Mouse (Mus musculus): Measurements from ENCODE around the gene Cdhr2. TPM values are rescaled to one million over a fixed set of nuclear protein-coding genes. Genes with fewer than 3 reads are reported as not detected.

The Cdhr2 gene
- polyA plus RNA-seq, 1 experiment from 2014 or later: 0.05 TPM

DNA sequence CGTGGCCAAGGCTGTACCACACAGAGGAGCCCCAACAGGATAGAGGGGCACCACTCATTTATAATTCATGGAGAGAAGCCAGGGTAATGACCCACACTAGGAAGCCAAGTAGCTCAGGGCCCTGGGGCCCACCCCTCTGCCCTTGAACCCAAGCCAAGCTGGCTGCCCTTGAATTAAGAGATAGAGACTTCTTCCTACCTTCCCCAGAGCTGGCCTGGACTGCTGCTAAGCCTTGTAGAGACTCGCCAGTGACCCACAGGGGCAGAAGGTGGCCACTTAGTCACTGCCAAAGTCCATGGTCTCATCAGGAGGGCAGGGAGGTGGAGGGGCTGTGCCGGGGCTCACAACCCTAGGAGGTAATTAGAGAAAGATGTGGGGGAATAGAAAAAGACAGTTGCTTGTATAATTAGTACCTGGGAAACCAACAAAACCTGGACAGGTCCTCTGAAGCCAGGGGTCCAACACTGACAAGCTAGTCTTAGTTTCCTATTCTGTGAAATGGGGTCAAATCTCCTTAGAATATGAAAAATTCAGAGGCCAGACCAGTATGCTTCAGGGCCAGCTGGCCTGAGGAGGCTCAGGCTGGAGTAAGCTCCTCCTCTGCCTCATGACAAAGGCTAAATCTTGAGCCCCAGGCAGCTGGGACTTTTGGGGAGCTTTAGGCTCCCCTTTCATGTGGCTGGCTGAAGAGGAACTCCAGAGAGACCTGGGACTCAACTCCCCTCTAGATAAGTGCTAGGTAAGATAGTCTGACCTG is 16.9 kb upstream of the Cdhr2 start:
- WGBS: 72% methylated on average over 3 of the region's 3 CpGs
- Histone ChIP-seq H3K27me3 (replicated peaks; ENCODE audit: low read depth, poor library complexity, severe bottlenecking) (no peaks in the 10 kb centered on the region), H3K4me3 (peak overlapping the region; percentile 80; the same call in 1 of the 2 replicates), H3K27ac (replicated peaks) (no peak overlapping the region), H3K9me3 (no peaks in the 10 kb centered on the region), H3K36me3 (replicated peaks) (peaks cover 67% of the 10 kb centered on the region), H3K4me1 (peaks cover 35% of the 10 kb centered on the region)
- no peak for DNase-seq (ENCODE audit: low spot score)

GRCm38 (mm10) chr13:54685174-54685573 is 16.1 kb upstream of the Cdhr2 start:
- DNase-seq (ENCODE audit: low spot score): peak; percentile 66
- Histone ChIP-seq H3K27me3 (replicated peaks; ENCODE audit: low read depth, poor library complexity, severe bottlenecking) (no peaks in the 10 kb centered on the region), H3K9me3 (no peaks in the 10 kb centered on the region), H3K27ac (replicated peaks) (peak overlapping the region; percentile 97), H3K36me3 (replicated peaks) (peaks cover 59% of the 10 kb centered on the region), H3K4me1 (peaks cover 35% of the 10 kb centered on the region), H3K4me3 (peak overlapping the region; percentile 80)
- WGBS: 45% methylated on average over 2 of the region's 2 CpGs

DNA sequence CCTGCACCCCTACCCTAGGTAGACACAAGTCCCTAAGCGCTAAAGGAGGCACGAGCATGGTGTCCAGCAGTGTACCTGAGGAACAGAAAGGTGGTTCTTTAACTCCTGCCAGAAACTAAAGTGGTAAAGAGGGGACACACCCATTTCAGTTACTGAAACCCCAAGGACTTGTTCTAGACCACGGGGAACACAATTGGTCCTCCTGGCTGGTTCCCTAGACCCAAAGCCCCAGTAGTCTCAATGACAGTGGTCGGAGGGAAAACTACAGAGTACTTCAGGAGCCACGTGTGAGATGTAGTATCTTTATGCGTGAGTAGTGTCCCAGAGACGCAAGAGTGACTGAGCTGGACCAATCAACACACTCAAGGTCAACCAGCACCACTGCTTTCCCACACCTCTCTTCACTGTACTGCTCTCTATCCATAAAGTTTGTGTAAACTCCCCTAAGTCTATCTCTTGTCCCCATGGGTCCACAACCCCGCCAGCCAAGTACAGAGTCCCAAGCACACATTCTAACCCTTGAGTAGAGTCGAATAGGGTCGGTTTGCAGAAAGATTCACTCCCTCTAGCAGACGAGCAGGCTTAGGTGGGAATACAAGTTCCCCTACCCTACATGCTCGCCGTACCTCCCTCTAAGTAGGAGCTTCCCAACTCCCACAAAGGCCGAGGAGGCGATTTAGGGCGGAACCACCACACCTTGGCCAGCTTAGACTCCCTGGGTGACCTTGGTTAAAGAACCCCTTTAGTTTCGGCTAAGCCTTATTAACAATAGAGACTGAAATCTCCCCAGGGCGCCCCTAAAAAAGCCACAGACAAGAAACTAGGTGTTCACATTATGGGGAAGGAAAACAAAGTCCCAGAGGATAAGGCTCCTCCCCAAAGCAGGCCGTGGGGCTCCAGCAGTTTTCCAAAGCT is 14.9 kb upstream of the Cdhr2 start:
- Histone ChIP-seq H3K4me1 (peaks cover 39% of the 10 kb centered on the region), H3K36me3 (replicated peaks) (peaks cover 46% of the 10 kb centered on the region), H3K9me3 (no peaks in the 10 kb centered on the region), H3K27me3 (replicated peaks; ENCODE audit: low read depth, poor library complexity, severe bottlenecking) (no peaks in the 10 kb centered on the region), H3K27ac (replicated peaks) (peak overlapping the region; percentile 97), H3K4me3 (peak overlapping the region; percentile 80)
- DNase-seq (ENCODE audit: low spot score): peak; percentile 42
- 6% methylated on average over 19 of the region's 19 CpGs for WGBS

DNA sequence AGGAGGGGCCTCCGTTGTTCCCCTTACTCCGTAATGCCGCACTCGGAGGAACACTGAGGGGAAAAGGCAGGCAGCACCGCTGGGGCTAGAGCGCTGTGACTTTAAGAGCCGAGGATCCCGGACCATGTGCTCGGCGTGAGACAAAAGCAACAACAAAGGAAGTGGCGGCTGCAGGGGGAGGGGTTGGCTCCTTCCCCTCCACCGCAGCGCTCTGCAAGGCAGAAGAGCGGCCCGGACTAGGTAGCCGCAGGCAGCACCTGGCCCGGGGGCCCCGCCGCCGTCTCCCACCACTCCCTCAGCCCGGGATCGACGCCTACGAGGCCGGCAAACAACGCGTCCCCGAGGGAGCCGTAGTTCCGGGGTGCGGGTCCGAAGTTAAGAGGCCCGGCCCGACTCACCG is 14.2 kb upstream of the Cdhr2 start:
- peak overlapping the region; percentile 97 for H3K27ac ChIP-seq (replicated peaks)
- H3K9me3 ChIP-seq: no peaks in the 10 kb centered on the region
- H3K4me3 ChIP-seq: peak overlapping the region; percentile 80
- peaks cover 46% of the 10 kb centered on the region for H3K4me1 ChIP-seq
- H3K27me3 ChIP-seq (replicated peaks; ENCODE audit: low read depth, poor library complexity, severe bottlenecking): no peaks in the 10 kb centered on the region
- WGBS: under 1% methylated on average over 35 of the region's 35 CpGs
- H3K36me3 ChIP-seq (replicated peaks): peaks cover 39% of the 10 kb centered on the region
- DNase-seq (ENCODE audit: low spot score): peak; percentile 84

DNA sequence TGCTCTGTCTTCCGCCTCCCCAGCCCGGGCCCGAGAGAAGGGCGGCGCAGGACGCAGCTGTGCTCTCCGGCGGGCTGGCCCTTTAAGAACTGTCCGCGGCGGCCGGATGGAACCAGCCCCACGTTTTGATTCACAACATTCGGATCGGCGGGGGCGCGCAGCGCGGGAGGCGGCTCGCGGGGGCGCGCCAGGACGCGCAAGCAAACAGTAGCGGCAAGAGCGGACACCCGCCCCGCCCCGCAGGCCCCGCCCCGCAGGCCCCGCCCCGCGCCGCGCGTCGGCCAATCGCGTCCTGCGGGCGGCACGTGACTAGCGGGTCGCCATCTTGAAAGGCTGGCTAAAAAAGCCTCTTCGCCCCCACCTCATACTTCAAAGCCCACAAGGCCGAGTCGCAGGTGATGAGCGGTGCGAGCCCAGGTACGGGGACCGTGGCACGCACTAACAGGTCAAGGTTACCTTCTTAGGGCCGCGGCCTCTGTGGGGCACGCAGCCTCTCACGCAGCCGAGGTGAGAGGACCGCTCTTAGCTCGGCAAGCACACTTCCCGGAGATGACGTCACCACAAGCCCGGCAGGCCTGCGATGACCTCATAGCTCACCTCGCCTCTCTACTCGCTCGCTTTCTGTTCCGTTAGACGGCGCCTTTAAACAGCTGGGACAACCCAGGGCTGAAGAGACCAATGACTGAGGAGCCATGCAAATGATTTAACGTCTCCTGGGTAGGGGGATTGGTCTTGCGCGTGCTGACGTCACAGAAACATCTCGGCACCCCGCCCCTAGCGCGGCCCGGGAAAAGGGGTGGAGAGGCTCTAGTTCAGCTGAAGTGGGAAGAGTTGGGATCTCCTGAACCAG is 13.5 kb upstream of the Cdhr2 start:
- H3K4me3 ChIP-seq: peak overlapping the region; percentile 80
- peak; percentile 99 for DNase-seq (ENCODE audit: low spot score)
- H3K4me1 ChIP-seq: peaks cover 53% of the 10 kb centered on the region
- H3K27me3 ChIP-seq (replicated peaks; ENCODE audit: low read depth, poor library complexity, severe bottlenecking): no peaks in the 10 kb centered on the region
- H3K27ac ChIP-seq (replicated peaks): peak overlapping the region; percentile 97
- H3K36me3 ChIP-seq (replicated peaks): peaks cover 32% of the 10 kb centered on the region
- H3K9me3 ChIP-seq: no peaks in the 10 kb centered on the region
- under 1% methylated on average over 82 of the region's 82 CpGs for WGBS

GRCm38 (mm10) chr13:54690151-54690740 is 11.0 kb upstream of the Cdhr2 start:
- no peak overlapping the region for H3K27ac ChIP-seq (replicated peaks)
- H3K4me1 ChIP-seq: peaks cover 48% of the 10 kb centered on the region
- no peaks in the 10 kb centered on the region for H3K27me3 ChIP-seq (replicated peaks; ENCODE audit: low read depth, poor library complexity, severe bottlenecking)
- DNase-seq (ENCODE audit: low spot score): no peak
- H3K9me3 ChIP-seq: no peaks in the 10 kb centered on the region
- H3K36me3 ChIP-seq (replicated peaks): peaks cover 8% of the 10 kb centered on the region
- no peak overlapping the region for H3K4me3 ChIP-seq
- 91% methylated on average over 8 of the region's 8 CpGs for WGBS

GRCm38 (mm10) chr13:54691737-54692136 is 9.5 kb upstream of the Cdhr2 start:
- H3K36me3 ChIP-seq (replicated peaks): no peaks in the 10 kb centered on the region
- H3K27me3 ChIP-seq (replicated peaks; ENCODE audit: low read depth, poor library complexity, severe bottlenecking): no peaks in the 10 kb centered on the region
- H3K4me1 ChIP-seq: peaks cover 36% of the 10 kb centered on the region
- peak overlapping the region; percentile 98 for H3K4me3 ChIP-seq
- H3K9me3 ChIP-seq: no peaks in the 10 kb centered on the region
- H3K27ac ChIP-seq (replicated peaks): no peak overlapping the region
- no peak for DNase-seq (ENCODE audit: low spot score)

- Histone ChIP-seq H3K27me3 (replicated peaks; ENCODE audit: low read depth, poor library complexity, severe bottlenecking) (no peaks in the 10 kb centered on the region), H3K4me3 (peak overlapping the region; percentile 98), H3K27ac (replicated peaks) (peak overlapping the region; percentile 94), H3K9me3 (no peaks in the 10 kb centered on the region), H3K4me1 (peaks cover 36% of the 10 kb centered on the region), H3K36me3 (replicated peaks) (no peaks in the 10 kb centered on the region)
- DNase-seq (ENCODE audit: low spot score): no peak
- 17% methylated on average over 21 of the region's 21 CpGs for WGBS
Measured at GRCm38 (mm10) chr13:54692711-54693557, 8.3 kb upstream of the Cdhr2 start.

- under 1% methylated on average over 92 of the region's 92 CpGs for WGBS
- Histone ChIP-seq H3K27ac (replicated peaks) (peak within 1 kb of the TSS; percentile 94), H3K4me3 (peak within 1 kb of the TSS; percentile 98), H3K27me3 (replicated peaks; ENCODE audit: low read depth, poor library complexity, severe bottlenecking) (no peaks in the 10 kb centered on the region), H3K36me3 (replicated peaks) (no peaks in the 10 kb centered on the region), H3K9me3 (no peaks in the 10 kb centered on the region), H3K4me1 (peaks cover 30% of the 10 kb centered on the region)
- peak; percentile 100 for DNase-seq (ENCODE audit: low spot score)
Measured at GRCm38 (mm10) chr13:54693558-54694347, 7.5 kb upstream of the Cdhr2 start, which contains the start of gene Rnf44. Gene Rnf44 (minus strand): TSS chr13:54693907.

GRCm38 (mm10) chr13:54694348-54695060 is 6.8 kb upstream of the Cdhr2 start:
- Histone ChIP-seq H3K27me3 (replicated peaks; ENCODE audit: low read depth, poor library complexity, severe bottlenecking) (no peaks in the 10 kb centered on the region), H3K4me1 (peaks cover 27% of the 10 kb centered on the region), H3K27ac (replicated peaks) (peak overlapping the region; percentile 94), H3K4me3 (peak overlapping the region; percentile 98), H3K36me3 (replicated peaks) (no peaks in the 10 kb centered on the region), H3K9me3 (no peaks in the 10 kb centered on the region)
- WGBS: 20% methylated on average over 26 of the region's 26 CpGs
- DNase-seq (ENCODE audit: low spot score): no peak
